Mouse (Mus musculus) embryonic facial prominence, embryonic 15.5 days (tissue): ENCODE data around the gene Man1c1. TPM values are rescaled to one million over a fixed set of nuclear protein-coding genes. Genes with fewer than 3 reads are reported as not detected.
A peak's percentile ranks its signal among the peaks of the same experiment; 100 is the strongest.

Experiments
- ATAC-seq: fragments of 200-750 bp; cut with Nextera tagmentation; 2 replicates; pipeline ENCODE4 v1.8.0; 2017; ENCODE audit warnings: low read depth, moderate TSS enrichment; ENCODE audit not compliant: insufficient number of reproducible peaks, low FRiP score, low TSS enrichment
- H3K27ac ChIP-seq: fragments of 300-500 bp; sonication (generic); replicated peaks from 2 replicates; pipeline ENCODE4 v1.5.1; 2015; ENCODE audit warnings: mild to moderate bottlenecking, inconsistent platforms
- H3K27me3 ChIP-seq: fragments of 300-500 bp; sonication (generic); 2 replicates; pipeline ENCODE4 v1.6.1; 2015; ENCODE audit warnings: inconsistent platforms
- H3K36me3 ChIP-seq: fragments of 300-500 bp; sonication (generic); 2 replicates; pipeline ENCODE4 v1.6.1; 2015; ENCODE audit warnings: mild to moderate bottlenecking, inconsistent platforms
- H3K4me1 ChIP-seq: fragments of 300-500 bp; sonication (generic); 2 replicates; pipeline ENCODE4 v1.6.1; 2015; ENCODE audit warnings: inconsistent platforms
- H3K4me2 ChIP-seq: fragments of 300-500 bp; sonication (generic); replicated peaks from 2 replicates; pipeline ENCODE4 v1.6.1; 2015; ENCODE audit warnings: mild to moderate bottlenecking, inconsistent platforms
- H3K4me3 ChIP-seq: fragments of 300-500 bp; sonication (generic); replicated peaks from 2 replicates; pipeline ENCODE4 v1.5.1; 2015; ENCODE audit warnings: mild to moderate bottlenecking, inconsistent platforms
- H3K9ac ChIP-seq: fragments of 300-500 bp; sonication (generic); 2 replicates; pipeline ENCODE4 v1.6.1; 2015; ENCODE audit warnings: inconsistent platforms
- H3K9me3 ChIP-seq: fragments of 300-500 bp; sonication (generic); replicated peaks from 2 replicates; pipeline ENCODE4 v1.6.1; 2016; ENCODE audit warnings: inconsistent platforms
- WGBS: fragments of 180-500 bp; shearing (Covaris S2); methylation state at CpG from one replicate; pipeline ENCODE4 v1.1.7; 2015; 5-methylcytosine and 5-hydroxymethylcytosine counted together
- polyA plus RNA-seq: library from polyadenylated mRNA; unstranded; fragments of >200 nt; fragmentation: Nextera tagmentation; extraction: Ambion mirVana; gene quantifications from 2 replicates; pipeline ENCODE4 v1.2.1, GENCODE M21; 2015

The Man1c1 gene
- polyA plus RNA-seq, 1 experiment from 2014 or later, result 5.6 TPM

DNA sequence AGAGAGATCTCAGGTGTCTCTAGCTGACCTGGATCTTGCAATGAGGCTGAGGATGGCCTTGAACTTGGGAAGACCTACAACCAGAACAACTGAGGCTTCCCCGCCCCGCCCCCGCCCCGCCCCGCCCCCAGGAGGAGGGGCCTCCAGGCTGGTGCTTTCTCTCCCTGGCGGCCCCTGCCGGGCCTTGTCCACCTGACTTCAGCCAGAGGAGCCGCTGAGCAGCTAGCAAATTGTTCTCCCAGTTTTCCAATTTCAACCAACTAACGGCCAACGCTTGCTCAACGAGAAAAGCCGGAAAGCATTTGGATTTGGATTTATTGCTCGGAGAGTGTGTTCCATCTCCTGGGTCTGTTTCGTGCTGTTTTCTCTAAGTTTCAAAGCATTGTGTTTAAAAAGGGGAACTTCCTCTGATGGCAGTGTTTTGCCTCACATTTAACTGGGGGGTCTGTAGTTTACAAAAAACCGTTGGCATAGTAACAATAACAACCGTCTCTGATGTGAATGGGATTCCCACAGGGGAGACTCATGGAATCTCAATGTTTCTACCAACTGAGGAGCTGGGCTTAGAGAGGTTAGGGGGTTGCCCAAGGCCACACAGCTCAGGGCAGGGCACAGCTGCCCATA, 146.4 kb downstream of the Man1c1 start:
- Histone ChIP-seq H3K4me3 (no peak overlapping the region), H3K27ac (peak overlapping the region; percentile 78), H3K9ac (no peak overlapping the region), H3K4me2 (0 out of 2 replicates have a peak overlapping the region, but pooled peaks have one; percentile 6), H3K9me3 (no peaks in the 10 kb centered on the region), H3K27me3 (no peaks in the 10 kb centered on the region), H3K36me3 (no peaks in the 10 kb centered on the region), H3K4me1 (peaks cover 18% of the 10 kb centered on the region)
- WGBS, result 12% methylated on average over 16 of the region's 16 CpGs
- ATAC-seq, result no peak

- 69% methylated on average over 7 of the region's 8 CpGs for WGBS
- no peaks in the 10 kb centered on the region for H3K9me3 ChIP-seq
These were observed 148.0 kb downstream of the Man1c1 start for GRCm38 (mm10) chr4:134555956-134556580.

DNA sequence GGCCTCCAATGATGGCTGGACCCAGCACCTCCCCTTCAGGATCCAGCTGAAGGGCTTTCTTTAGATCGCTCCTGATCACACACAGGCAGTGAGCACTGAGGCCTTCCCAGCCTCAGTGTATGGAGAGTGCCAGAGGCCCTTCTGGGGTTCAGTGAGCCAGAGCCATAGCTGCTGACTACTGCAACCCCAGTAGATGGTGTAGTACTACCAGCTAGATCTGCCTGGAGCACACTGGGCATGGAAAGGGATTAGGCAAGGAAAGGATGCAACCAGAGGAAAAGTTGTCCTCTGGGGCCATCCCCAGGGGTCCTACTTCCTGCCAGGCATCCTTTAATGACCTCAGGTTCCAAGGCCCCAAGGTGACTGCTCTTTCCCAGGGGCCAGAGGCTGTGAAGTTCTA, 150.5 kb downstream of the Man1c1 start:
- Histone ChIP-seq H3K9ac (no peak overlapping the region), H3K27ac (no peak overlapping the region), H3K4me1 (peaks cover 30% of the 10 kb centered on the region), H3K9me3 (0 out of 2 replicates have a peak, but pooled peaks cover 4% of the 10 kb centered on the region), H3K4me2 (no peak overlapping the region), H3K36me3 (peaks cover 14% of the 10 kb centered on the region), H3K4me3 (no peak overlapping the region), H3K27me3 (no peaks in the 10 kb centered on the region)
- WGBS, result 79% methylated on average over 1 of the region's 1 CpGs
- ATAC-seq, result no peak

More at GRCm38 (mm10) chr4:134555956-134556580, 148.0 kb downstream of the Man1c1 start:
- Histone ChIP-seq H3K27me3 (no peaks in the 10 kb centered on the region), H3K36me3 (no peaks in the 10 kb centered on the region), H3K4me1 (peaks cover 26% of the 10 kb centered on the region), H3K4me2 (no peak overlapping the region), H3K27ac (no peak overlapping the region), H3K9ac (no peak overlapping the region), H3K4me3 (no peak overlapping the region)
- ATAC-seq, result no peak

- under 1% methylated on average over 50 of the region's 67 CpGs for WGBS
- ATAC-seq, result peak; percentile 88
These were observed 152.4 kb downstream of the Man1c1 start, which contains the start of gene Selenon for GRCm38 (mm10) chr4:134551494-134552316. Gene Selenon, minus strand, starts transcription at chr4:134552166.

DNA sequence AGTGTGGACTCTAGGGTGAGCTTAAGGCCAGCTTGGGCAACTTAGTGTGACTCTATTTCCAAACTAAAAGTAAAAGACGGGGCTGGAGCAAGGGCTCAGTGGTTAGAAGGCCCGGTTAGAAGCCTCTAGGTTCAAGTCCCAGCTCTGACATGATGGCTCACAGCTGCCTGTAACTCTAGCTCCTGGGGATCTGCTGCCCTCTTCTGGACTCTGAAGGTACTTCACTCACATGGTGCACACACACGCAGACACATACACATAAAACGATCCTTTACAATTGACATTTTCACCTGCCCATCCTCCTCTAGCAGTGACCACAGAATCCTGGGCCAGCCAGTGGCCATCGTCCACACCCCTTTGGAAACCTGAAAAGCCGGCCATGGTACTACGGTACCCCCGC, 154.2 kb downstream of the Man1c1 start:
- Histone ChIP-seq H3K4me2 (no peak overlapping the region), H3K4me1 (peaks cover 33% of the 10 kb centered on the region), H3K27ac (no peak overlapping the region), H3K9me3 (0 out of 2 replicates have a peak, but pooled peaks cover 4% of the 10 kb centered on the region), H3K9ac (no peak overlapping the region), H3K4me3 (no peak overlapping the region), H3K36me3 (peaks cover 32% of the 10 kb centered on the region), H3K27me3 (no peaks in the 10 kb centered on the region)
- WGBS, result 96% methylated on average over 8 of the region's 8 CpGs
- no peak for ATAC-seq

More at GRCm38 (mm10) chr4:134551494-134552316, 152.4 kb downstream of the Man1c1 start, which contains the start of gene Selenon:
- Histone ChIP-seq H3K9ac (peak within 1 kb of the TSS; percentile 88), H3K36me3 (peaks cover 25% of the 10 kb centered on the region), H3K4me2 (peak within 1 kb of the TSS; percentile 67), H3K27ac (peak within 1 kb of the TSS; percentile 77), H3K27me3 (no peaks in the 10 kb centered on the region), H3K9me3 (0 out of 2 replicates have a peak, but pooled peaks cover 4% of the 10 kb centered on the region), H3K4me1 (peaks cover 33% of the 10 kb centered on the region), H3K4me3 (peak within 1 kb of the TSS; percentile 73)

- H3K4me2 ChIP-seq, result no peak overlapping the region
- no peak overlapping the region for H3K4me3 ChIP-seq
- H3K36me3 ChIP-seq, result peaks cover 39% of the 10 kb centered on the region
- no peaks in the 10 kb centered on the region for H3K27me3 ChIP-seq
- no peak for ATAC-seq
- WGBS, result 62% methylated on average over 18 of the region's 18 CpGs
- peaks cover 33% of the 10 kb centered on the region for H3K4me1 ChIP-seq
- H3K9ac ChIP-seq, result 0 out of 2 replicates have a peak overlapping the region, but pooled peaks have one; percentile 0
- 0 out of 2 replicates have a peak, but pooled peaks cover 4% of the 10 kb centered on the region for H3K9me3 ChIP-seq
- H3K27ac ChIP-seq, result no peak overlapping the region
These were observed 155.7 kb downstream of the Man1c1 start for GRCm38 (mm10) chr4:134548169-134548938.

- ATAC-seq, result no peak
These were observed 157.0 kb downstream of the Man1c1 start for GRCm38 (mm10) chr4:134546814-134547705.

GRCm38 (mm10) chr4:134543261-134543660, 160.8 kb downstream of the Man1c1 start:
- peak; percentile 55; the same call in 1 of the 2 replicates for ATAC-seq
- H3K27me3 ChIP-seq, result no peaks in the 10 kb centered on the region
- no peaks in the 10 kb centered on the region for H3K9me3 ChIP-seq
- H3K4me2 ChIP-seq, result no peak overlapping the region
- H3K4me3 ChIP-seq, result no peak overlapping the region
- H3K27ac ChIP-seq, result no peak overlapping the region
- H3K36me3 ChIP-seq, result peaks cover 66% of the 10 kb centered on the region
- H3K4me1 ChIP-seq, result peaks cover 11% of the 10 kb centered on the region
- no peak overlapping the region for H3K9ac ChIP-seq
- 6% methylated on average over 5 of the region's 5 CpGs for WGBS

More at GRCm38 (mm10) chr4:134546814-134547705, 157.0 kb downstream of the Man1c1 start:
- Histone ChIP-seq H3K27me3 (no peaks in the 10 kb centered on the region), H3K9me3 (0 out of 2 replicates have a peak, but pooled peaks cover 4% of the 10 kb centered on the region), H3K4me3 (no peak overlapping the region), H3K4me2 (no peak overlapping the region), H3K9ac (no peak overlapping the region), H3K27ac (no peak overlapping the region), H3K4me1 (peaks cover 28% of the 10 kb centered on the region), H3K36me3 (peaks cover 50% of the 10 kb centered on the region)
- WGBS, result 56% methylated on average over 9 of the region's 9 CpGs

DNA sequence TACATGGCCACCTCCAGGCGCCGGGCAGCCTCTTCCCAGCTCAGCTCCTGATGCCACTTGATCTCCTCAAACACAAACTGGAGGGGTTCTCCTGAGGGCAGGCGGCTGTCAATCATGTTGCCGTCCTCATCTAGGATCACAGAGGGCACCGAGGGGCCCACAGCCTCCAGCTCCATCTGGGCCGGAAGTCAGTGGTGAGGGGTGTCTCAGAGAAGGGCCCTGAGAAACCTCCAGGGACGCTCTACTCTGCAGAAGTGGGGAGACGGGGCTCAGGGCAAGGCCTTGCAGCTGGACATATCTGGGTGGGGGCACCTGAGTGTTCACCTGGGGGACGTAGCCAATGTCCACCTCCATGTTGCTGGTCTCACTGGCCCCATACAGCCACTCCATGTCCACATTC, 161.4 kb downstream of the Man1c1 start:
- H3K27me3 ChIP-seq, result no peaks in the 10 kb centered on the region
- no peak overlapping the region for H3K9ac ChIP-seq
- H3K36me3 ChIP-seq, result peaks cover 67% of the 10 kb centered on the region
- no peak overlapping the region for H3K4me3 ChIP-seq
- no peak for ATAC-seq
- peaks cover 8% of the 10 kb centered on the region for H3K4me1 ChIP-seq
- H3K27ac ChIP-seq, result no peak overlapping the region
- WGBS, result 88% methylated on average over 9 of the region's 9 CpGs
- no peak overlapping the region for H3K4me2 ChIP-seq
- no peaks in the 10 kb centered on the region for H3K9me3 ChIP-seq
